Mouse (Mus musculus): ENCODE results near the gene Tpk1.

GRCm38 (mm10) chr6:43354562-43355241 lies 311.4 kb downstream of the Tpk1 start:
- TF ChIP-seq CTCF (IDR thresholded peaks at IDR 0.05; ENCODE audit: borderline replicate concordance, extremely low read depth, insufficient read depth, insufficient read length), result no peak
- no peak for TF ChIP-seq POLR2A (IDR thresholded peaks at IDR 0.05; ENCODE audit: borderline replicate concordance, extremely low read depth, insufficient read depth, insufficient read length, poor library complexity, severe bottlenecking)

All from brain, embryonic 14.5 days (tissue).